Mouse (Mus musculus) intestine, postnatal 0 days (tissue): Measurements from ENCODE around the gene Otulinl. TPM values are rescaled to one million over a fixed set of nuclear protein-coding genes. Genes with fewer than 3 reads are reported as not detected.

Experiments used
- ATAC-seq: fragments of 200-750 bp; cut with Nextera tagmentation; 2 replicates; pipeline ENCODE4 v1.8.0; 2017; ENCODE audit warnings: mild to moderate bottlenecking, moderate TSS enrichment, moderate library complexity
- H3K27ac ChIP-seq: fragments of 300-500 bp; sonication (generic); 2 replicates; pipeline ENCODE4 v1.5.1; 2014; ENCODE audit warnings: mild to moderate bottlenecking, low read depth, low read length, moderate library complexity
- H3K27me3 ChIP-seq: fragments of 300-500 bp; sonication (generic); replicated peaks from 2 replicates; pipeline ENCODE4 v1.6.1; 2014; ENCODE audit warnings: low read length, mixed read lengths; ENCODE audit not compliant: control insufficient read depth, insufficient read depth
- H3K36me3 ChIP-seq: fragments of 300-500 bp; sonication (generic); 2 replicates; pipeline ENCODE4 v1.6.1; 2014; ENCODE audit warnings: mild to moderate bottlenecking, moderate library complexity; ENCODE audit not compliant: control insufficient read depth, insufficient read depth
- H3K4me1 ChIP-seq: fragments of 300-500 bp; sonication (generic); replicated peaks from 2 replicates; pipeline ENCODE4 v1.6.1; 2014; ENCODE audit warnings: antibody characterized with exemption, low read length, mixed read lengths; ENCODE audit not compliant: control insufficient read depth, insufficient read depth
- H3K4me2 ChIP-seq: fragments of 300-500 bp; sonication (generic); replicated peaks from 2 replicates; pipeline ENCODE4 v1.6.1; 2014; ENCODE audit warnings: low read depth, mild to moderate bottlenecking, moderate library complexity
- H3K4me3 ChIP-seq: fragments of 300-500 bp; sonication (generic); 2 replicates; pipeline ENCODE4 v1.5.1; 2014; ENCODE audit warnings: low read depth, low read length
- H3K9ac ChIP-seq: fragments of 300-500 bp; sonication (generic); 2 replicates; pipeline ENCODE4 v1.6.1; 2014; ENCODE audit warnings: mild to moderate bottlenecking, low read depth, low read length
- H3K9me3 ChIP-seq: fragments of 300-500 bp; sonication (generic); 2 replicates; pipeline ENCODE4 v1.6.1; 2016; ENCODE audit warnings: mixed run types; ENCODE audit not compliant: control insufficient read depth
- CTCF ChIP-seq: sonication (generic); IDR thresholded peaks from 2 replicates; pipeline ENCODE4 v1.5.1; 2016; ENCODE audit warnings: low read depth, mild to moderate bottlenecking, control low read depth, antibody characterized with exemption, moderate library complexity
- WGBS: fragments of 180-500 bp; shearing (Covaris S2); extraction: QIAGEN DNeasy Blood & Tissue Kit; methylation state at CpG from one replicate; pipeline ENCODE4 v1.1.7; 2014; 5-methylcytosine and 5-hydroxymethylcytosine counted together
- polyA plus RNA-seq: library from polyadenylated mRNA; unstranded; fragments of >200 nt; fragmentation: Nextera tagmentation; extraction: Ambion mirVana; gene quantifications from 2 replicates; pipeline ENCODE4 v1.2.1, GENCODE M21; 2015

The Otulinl gene
- polyA plus RNA-seq, 1 experiment from 2014 or later = 9.0 TPM

- H3K36me3 ChIP-seq = no peaks in the 10 kb centered on the region
- no peak overlapping the region for H3K4me3 ChIP-seq
- WGBS = 86% methylated on average over 12 of the region's 12 CpGs
- no peak overlapping the region for H3K27ac ChIP-seq
- no peak for ATAC-seq
- H3K4me2 ChIP-seq = no peak overlapping the region
- H3K9ac ChIP-seq = no peak overlapping the region
- H3K27me3 ChIP-seq = no peaks in the 10 kb centered on the region
- no peak for TF ChIP-seq CTCF
- no peaks in the 10 kb centered on the region for H3K9me3 ChIP-seq
- H3K4me1 ChIP-seq = no peaks in the 10 kb centered on the region; the same call in 1 of the 2 replicates
Measured at GRCm38 (mm10) chr15:27669931-27670411, 11.4 kb downstream of the Otulinl start.

GRCm38 (mm10) chr15:27669276-27669675 is 12.1 kb downstream of the Otulinl start:
- H3K27me3 ChIP-seq = no peaks in the 10 kb centered on the region
- H3K4me1 ChIP-seq = no peaks in the 10 kb centered on the region; the same call in 1 of the 2 replicates
- H3K36me3 ChIP-seq = no peaks in the 10 kb centered on the region
- TF ChIP-seq CTCF = no peak
- H3K4me2 ChIP-seq = no peak overlapping the region
- no peak overlapping the region for H3K4me3 ChIP-seq
- H3K27ac ChIP-seq = no peak overlapping the region
- WGBS = 74% methylated on average over 4 of the region's 4 CpGs
- H3K9me3 ChIP-seq = no peaks in the 10 kb centered on the region
- no peak overlapping the region for H3K9ac ChIP-seq
- ATAC-seq = no peak

GRCm38 (mm10) chr15:27668557-27668956 is 12.8 kb downstream of the Otulinl start:
- ATAC-seq = no peak
- Histone ChIP-seq H3K4me2 (no peak overlapping the region), H3K36me3 (no peaks in the 10 kb centered on the region), H3K27ac (no peak overlapping the region), H3K27me3 (no peaks in the 10 kb centered on the region), H3K9ac (no peak overlapping the region), H3K9me3 (no peaks in the 10 kb centered on the region), H3K4me3 (no peak overlapping the region), H3K4me1 (no peaks in the 10 kb centered on the region; the same call in 1 of the 2 replicates)
- no peak for TF ChIP-seq CTCF
- WGBS = 90% methylated on average over 7 of the region's 7 CpGs

GRCm38 (mm10) chr15:27668001-27668461 is 13.3 kb downstream of the Otulinl start:
- no peak for TF ChIP-seq CTCF

GRCm38 (mm10) chr15:27666911-27667539 is 14.4 kb downstream of the Otulinl start:
- Histone ChIP-seq H3K9ac (no peak overlapping the region), H3K4me1 (no peaks in the 10 kb centered on the region; the same call in 1 of the 2 replicates), H3K27me3 (no peaks in the 10 kb centered on the region), H3K9me3 (no peaks in the 10 kb centered on the region), H3K4me2 (no peak overlapping the region), H3K4me3 (no peak overlapping the region), H3K27ac (no peak overlapping the region), H3K36me3 (no peaks in the 10 kb centered on the region)
- no peak for TF ChIP-seq CTCF
- ATAC-seq = no peak
- WGBS = 70% methylated on average over 9 of the region's 9 CpGs

More at GRCm38 (mm10) chr15:27668001-27668461, 13.3 kb downstream of the Otulinl start:
- Histone ChIP-seq H3K9ac (no peak overlapping the region), H3K27ac (no peak overlapping the region), H3K9me3 (no peaks in the 10 kb centered on the region), H3K4me1 (no peaks in the 10 kb centered on the region; the same call in 1 of the 2 replicates), H3K4me2 (no peak overlapping the region), H3K4me3 (no peak overlapping the region), H3K27me3 (no peaks in the 10 kb centered on the region), H3K36me3 (no peaks in the 10 kb centered on the region)
- no peak for ATAC-seq
- 63% methylated on average over 9 of the region's 9 CpGs for WGBS

GRCm38 (mm10) chr15:27665392-27665911 is 15.9 kb downstream of the Otulinl start:
- no peak for TF ChIP-seq CTCF
- Histone ChIP-seq H3K9ac (no peak overlapping the region), H3K36me3 (no peaks in the 10 kb centered on the region), H3K4me1 (no peaks in the 10 kb centered on the region; the same call in 1 of the 2 replicates), H3K27ac (0 out of 2 replicates have a peak overlapping the region, but pooled peaks have one; percentile 4), H3K4me3 (no peak overlapping the region), H3K27me3 (no peaks in the 10 kb centered on the region), H3K4me2 (peak overlapping the region; percentile 30), H3K9me3 (no peaks in the 10 kb centered on the region)
- 29% methylated on average over 21 of the region's 21 CpGs for WGBS
- peak; percentile 51; the same call in 1 of the 2 replicates for ATAC-seq
